Mouse (Mus musculus): ENCODE data around the gene Zfp385c. TPM values are rescaled to one million over a fixed set of nuclear protein-coding genes. Genes with fewer than 3 reads are reported as not detected.

Gene Zfp385c
- polyA plus RNA-seq, 1 experiment from 2014 or later: 2.5 TPM

DNA sequence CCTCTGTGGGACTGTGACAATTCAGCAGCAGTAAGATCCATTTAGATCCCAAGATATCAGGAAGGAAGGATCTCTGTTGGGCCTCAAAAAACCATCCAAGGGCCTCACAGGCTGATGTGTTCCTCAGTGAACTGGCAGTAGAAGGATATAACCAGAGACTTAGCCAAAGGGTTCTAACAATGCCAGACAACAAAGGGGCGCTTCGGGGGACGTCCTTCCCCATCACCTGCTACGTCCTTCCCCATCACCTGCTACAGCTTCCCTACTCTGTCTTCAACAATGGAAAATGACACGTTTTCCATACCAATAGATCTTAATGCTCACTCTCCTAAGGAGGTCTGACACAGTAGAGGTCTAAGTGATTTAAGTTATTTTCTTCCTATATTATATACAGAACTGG lies 75.9 kb downstream of the Zfp385c start:
- H3K27me3 ChIP-seq (ENCODE audit: insufficient read depth, low read length): no peaks in the 10 kb centered on the region
- H3K9me3 ChIP-seq (replicated peaks; ENCODE audit: low read length): no peaks in the 10 kb centered on the region
- no peak overlapping the region for H3K4me2 ChIP-seq (ENCODE audit: low read length)
- H3K4me3 ChIP-seq (replicated peaks; ENCODE audit: low read depth, low read length): no peak overlapping the region
- no peak for DNase-seq (ENCODE audit: low spot score)
- H3K27ac ChIP-seq: no peak overlapping the region
- no peak for TF ChIP-seq CTCF (IDR thresholded peaks at IDR 0.05; ENCODE audit: low read depth)
- 0 out of 2 replicates have a peak, but pooled peaks cover 4% of the 10 kb centered on the region for H3K36me3 ChIP-seq (ENCODE audit: insufficient read depth, low read length)
- no peak for ATAC-seq (replicated peaks; ENCODE audit: low FRiP score, low read depth)
- WGBS: 89% methylated on average over 5 of the region's 5 CpGs
- no peak overlapping the region for H3K9ac ChIP-seq (ENCODE audit: low read depth, low read length)
- H3K4me1 ChIP-seq (replicated peaks; ENCODE audit: insufficient read depth, low read length): peaks cover 9% of the 10 kb centered on the region; the same call in 1 of the 2 replicates

- Histone ChIP-seq H3K9me3 (replicated peaks; ENCODE audit: low read length) (no peaks in the 10 kb centered on the region), H3K9ac (ENCODE audit: low read depth, low read length) (no peak overlapping the region), H3K4me3 (replicated peaks; ENCODE audit: low read depth, low read length) (no peak overlapping the region), H3K27ac (no peak overlapping the region), H3K4me1 (replicated peaks; ENCODE audit: insufficient read depth, low read length) (peaks cover 21% of the 10 kb centered on the region), H3K27me3 (ENCODE audit: insufficient read depth, low read length) (no peaks in the 10 kb centered on the region), H3K4me2 (ENCODE audit: low read length) (no peak overlapping the region), H3K36me3 (ENCODE audit: insufficient read depth, low read length) (0 out of 2 replicates have a peak, but pooled peaks cover 7% of the 10 kb centered on the region)
- DNase-seq (ENCODE audit: low spot score) (peak; percentile 57), ATAC-seq (replicated peaks; ENCODE audit: low FRiP score, low read depth) (no peak)
- no peak for TF ChIP-seq CTCF (IDR thresholded peaks at IDR 0.05; ENCODE audit: low read depth)
- WGBS: 92% methylated on average over 3 of the region's 3 CpGs
Observed at GRCm38 (mm10) chr11:100613241-100613640, 79.0 kb downstream of the Zfp385c start.

DNA sequence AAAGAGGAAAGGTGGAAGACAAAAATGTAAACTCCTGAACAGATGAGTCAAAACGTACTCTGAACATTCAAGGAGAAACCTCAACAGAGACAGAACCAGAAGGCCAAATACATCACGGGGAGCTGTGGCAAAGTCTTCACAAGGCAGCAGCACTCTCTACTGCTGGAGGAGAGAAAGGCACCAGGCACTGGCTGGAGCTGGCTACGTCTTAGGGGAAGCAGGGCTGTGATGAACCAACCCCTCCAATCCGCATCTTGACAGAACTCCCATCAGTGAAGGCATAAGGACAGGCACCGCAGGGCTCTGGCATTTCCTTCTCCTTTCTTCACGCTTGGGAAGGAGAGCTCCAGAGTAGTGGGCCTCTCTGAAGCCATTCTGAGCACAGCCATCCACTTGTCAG lies 80.6 kb downstream of the Zfp385c start:
- DNase-seq (ENCODE audit: low spot score) (no peak), ATAC-seq (replicated peaks; ENCODE audit: low FRiP score, low read depth) (no peak)
- no peak overlapping the region for H3K9ac ChIP-seq (ENCODE audit: low read depth, low read length)
- peak; percentile 12; the same call in 1 of the 2 replicates for TF ChIP-seq CTCF (IDR thresholded peaks at IDR 0.05; ENCODE audit: low read depth)
- 77% methylated on average over 6 of the region's 6 CpGs for WGBS
- no peak overlapping the region for H3K4me2 ChIP-seq (ENCODE audit: low read length)
- no peak overlapping the region for H3K4me3 ChIP-seq (replicated peaks; ENCODE audit: low read depth, low read length)
- H3K4me1 ChIP-seq (replicated peaks; ENCODE audit: insufficient read depth, low read length): peaks cover 13% of the 10 kb centered on the region; the same call in 1 of the 2 replicates
- 0 out of 2 replicates have a peak, but pooled peaks cover 9% of the 10 kb centered on the region for H3K36me3 ChIP-seq (ENCODE audit: insufficient read depth, low read length)
- H3K27me3 ChIP-seq (ENCODE audit: insufficient read depth, low read length): no peaks in the 10 kb centered on the region
- no peaks in the 10 kb centered on the region for H3K9me3 ChIP-seq (replicated peaks; ENCODE audit: low read length)
- no peak overlapping the region for H3K27ac ChIP-seq

DNA sequence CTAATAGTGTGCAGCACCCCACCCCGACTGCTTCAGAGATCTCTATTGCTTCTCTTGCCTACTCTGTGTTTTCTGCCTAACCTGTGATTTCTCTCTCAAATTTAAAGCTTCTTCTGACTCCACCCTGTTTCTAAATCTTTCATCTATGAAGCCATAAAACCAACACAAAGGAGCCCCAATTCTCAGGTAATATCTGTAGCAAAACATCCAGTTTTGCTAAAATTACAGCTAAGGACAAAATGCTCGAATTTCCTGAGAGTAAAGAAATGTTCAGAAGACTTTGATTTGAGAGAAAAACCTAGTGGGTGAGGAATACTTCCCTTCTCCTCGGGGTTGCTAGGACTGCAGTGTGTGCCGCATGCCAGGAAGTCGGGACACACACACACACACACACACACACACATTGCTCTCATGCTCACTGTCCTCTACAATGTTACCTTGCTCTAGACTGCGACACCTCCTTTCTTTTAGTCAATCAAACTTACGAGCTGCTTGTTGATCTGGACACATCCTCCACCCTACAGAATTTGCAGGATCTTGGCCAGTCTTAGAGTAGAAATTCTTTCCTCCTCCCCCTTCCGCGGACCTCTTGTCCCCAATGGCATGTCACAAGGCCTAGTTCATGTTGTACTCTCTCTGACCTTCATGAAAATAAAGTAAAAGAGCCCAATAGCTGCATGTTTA lies 82.1 kb downstream of the Zfp385c start:
- Histone ChIP-seq H3K4me3 (replicated peaks; ENCODE audit: low read depth, low read length) (no peak overlapping the region), H3K9ac (ENCODE audit: low read depth, low read length) (no peak overlapping the region), H3K4me2 (ENCODE audit: low read length) (no peak overlapping the region; the same call in 1 of the 2 replicates), H3K36me3 (ENCODE audit: insufficient read depth, low read length) (0 out of 2 replicates have a peak, but pooled peaks cover 5% of the 10 kb centered on the region), H3K27ac (peak overlapping the region; percentile 19; the same call in 1 of the 2 replicates), H3K4me1 (replicated peaks; ENCODE audit: insufficient read depth, low read length) (peaks cover 13% of the 10 kb centered on the region; the same call in 1 of the 2 replicates), H3K9me3 (replicated peaks; ENCODE audit: low read length) (no peaks in the 10 kb centered on the region), H3K27me3 (ENCODE audit: insufficient read depth, low read length) (no peaks in the 10 kb centered on the region)
- DNase-seq (ENCODE audit: low spot score): peak; percentile 59
- TF ChIP-seq CTCF (IDR thresholded peaks at IDR 0.05; ENCODE audit: low read depth): no peak
- 57% methylated on average over 9 of the region's 9 CpGs for WGBS
- ATAC-seq (replicated peaks; ENCODE audit: low FRiP score, low read depth): no peak

DNA sequence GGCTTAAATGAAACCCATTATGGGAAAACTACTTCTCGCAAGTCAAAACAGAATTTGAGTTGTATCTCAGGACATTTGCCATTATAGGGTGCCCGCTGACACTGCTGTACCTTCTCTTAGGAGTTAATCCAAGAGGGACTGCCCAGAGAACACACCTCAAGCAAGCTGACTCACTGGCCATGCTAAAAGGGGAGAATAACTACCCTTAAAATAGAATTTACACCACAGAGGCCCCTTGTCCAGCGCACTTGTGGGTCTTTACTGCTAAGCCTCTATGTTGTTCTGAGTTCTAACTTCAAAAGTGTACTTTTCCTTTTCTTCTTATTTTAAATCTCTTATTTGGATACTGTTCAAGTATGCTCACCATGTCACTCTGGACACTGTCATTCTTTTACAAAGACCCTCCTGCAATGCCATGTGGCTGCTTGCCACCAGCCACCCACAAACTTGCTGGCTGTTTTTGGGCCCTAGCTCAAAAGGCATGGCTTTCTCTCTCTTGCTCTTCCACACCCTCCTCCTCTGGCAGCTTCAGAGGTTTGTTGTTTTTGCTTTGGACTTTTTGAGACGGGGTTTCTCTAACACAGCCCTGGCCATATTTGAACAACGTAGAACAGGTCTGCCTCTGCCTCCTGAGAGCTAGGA lies 82.8 kb downstream of the Zfp385c start:
- Histone ChIP-seq H3K27me3 (ENCODE audit: insufficient read depth, low read length) (no peaks in the 10 kb centered on the region), H3K9me3 (replicated peaks; ENCODE audit: low read length) (no peaks in the 10 kb centered on the region), H3K4me2 (ENCODE audit: low read length) (no peak overlapping the region), H3K4me1 (replicated peaks; ENCODE audit: insufficient read depth, low read length) (peaks cover 13% of the 10 kb centered on the region; the same call in 1 of the 2 replicates), H3K9ac (ENCODE audit: low read depth, low read length) (no peak overlapping the region), H3K27ac (peak overlapping the region; percentile 5; the same call in 1 of the 2 replicates), H3K4me3 (replicated peaks; ENCODE audit: low read depth, low read length) (no peak overlapping the region), H3K36me3 (ENCODE audit: insufficient read depth, low read length) (0 out of 2 replicates have a peak, but pooled peaks cover 5% of the 10 kb centered on the region)
- TF ChIP-seq CTCF (IDR thresholded peaks at IDR 0.05; ENCODE audit: low read depth): no peak
- DNase-seq (ENCODE audit: low spot score): no peak
- no peak for ATAC-seq (replicated peaks; ENCODE audit: low FRiP score, low read depth)
- 81% methylated on average over 5 of the region's 5 CpGs for WGBS

- no peak overlapping the region for H3K9ac ChIP-seq (ENCODE audit: low read depth, low read length)
- H3K9me3 ChIP-seq (replicated peaks; ENCODE audit: low read length): no peaks in the 10 kb centered on the region
- 46% methylated on average over 4 of the region's 4 CpGs for whole genome bisulfite sequencing
- H3K27ac ChIP-seq: no peak overlapping the region
- H3K4me1 ChIP-seq (replicated peaks; ENCODE audit: insufficient read depth, low read length): peaks cover 13% of the 10 kb centered on the region; the same call in 1 of the 2 replicates
- ATAC-seq (replicated peaks; ENCODE audit: low FRiP score, low read depth) (no peak), DNase-seq (ENCODE audit: low spot score) (no peak)
- H3K4me3 ChIP-seq (replicated peaks; ENCODE audit: low read depth, low read length): no peak overlapping the region
- H3K36me3 ChIP-seq (ENCODE audit: insufficient read depth, low read length): 0 out of 2 replicates have a peak, but pooled peaks cover 5% of the 10 kb centered on the region
- H3K27me3 ChIP-seq (ENCODE audit: insufficient read depth, low read length): no peaks in the 10 kb centered on the region
- no peak for TF ChIP-seq CTCF (IDR thresholded peaks at IDR 0.05; ENCODE audit: low read depth)
- H3K4me2 ChIP-seq (ENCODE audit: low read length): no peak overlapping the region
Observed at GRCm38 (mm10) chr11:100608796-100609195, 83.5 kb downstream of the Zfp385c start.

All from kidney, postnatal 0 days (tissue).